Mouse (Mus musculus): Measurements from ENCODE around the gene Ech1. TPM values are rescaled to one million over a fixed set of nuclear protein-coding genes. Genes with fewer than 3 reads are reported as not detected.

Gene Ech1
- polyA plus RNA-seq, 3 experiments from 2014 or later = 190 to 267 (median 222) TPM

- ATAC-seq = no peak
Measured at GRCm38 (mm10) chr7:28863540-28863939, 38.5 kb downstream of the Ech1 start, which contains the start of gene Lgals7. Gene Lgals7 (plus strand): TSS chr7:28863853.

GRCm38 (mm10) chr7:28864288-28864750, 39.3 kb downstream of the Ech1 start:
- ATAC-seq = no peak

GRCm38 (mm10) chr7:28865481-28866300, 40.7 kb downstream of the Ech1 start:
- peak; percentile 94 for ATAC-seq

GRCm38 (mm10) chr7:28866769-28867507, 41.9 kb downstream of the Ech1 start:
- no peak for ATAC-seq

GRCm38 (mm10) chr7:28867508-28868340, 42.7 kb downstream of the Ech1 start:
- peak; percentile 33 for ATAC-seq

- no peak for ATAC-seq
Measured at GRCm38 (mm10) chr7:28870901-28871664, 46.1 kb downstream of the Ech1 start.

GRCm38 (mm10) chr7:28874565-28874964, 49.5 kb downstream of the Ech1 start:
- no peak for ATAC-seq

GRCm38 (mm10) chr7:28876099-28876498, 51.1 kb downstream of the Ech1 start:
- no peak for ATAC-seq

GRCm38 (mm10) chr7:28877155-28877554, 52.1 kb downstream of the Ech1 start:
- no peak for ATAC-seq

GRCm38 (mm10) chr7:28877856-28878255, 52.8 kb downstream of the Ech1 start:
- ATAC-seq = no peak

- ATAC-seq = no peak
Measured at GRCm38 (mm10) chr7:28879606-28880005, 54.6 kb downstream of the Ech1 start.

- ATAC-seq = no peak
Measured at GRCm38 (mm10) chr7:28880554-28880953, 55.5 kb downstream of the Ech1 start.

- no peak for ATAC-seq
Measured at GRCm38 (mm10) chr7:28881199-28881598, 56.2 kb downstream of the Ech1 start, which contains the start of gene Capn12. Gene Capn12 (plus strand): TSS chr7:28881422.

Other genes starting within 250 kb of the Ech1 start
- gene Samd4b, start 227.1 kb upstream of the Ech1 start, polyA plus RNA-seq (2017; shearing (Covaris generic)) = 1 to 10 TPM; 6.4 to 9.8 (median 8.2) TPM
- gene Pak4, start 227.0 kb upstream of the Ech1 start, polyA plus RNA-seq (2017; shearing (Covaris generic)) = 1 to 10 TPM; 2.1 to 3.7 (median 2.6) TPM
- not detected for gene Acp7, start 193.9 kb upstream of the Ech1 start, polyA plus RNA-seq (2017; shearing (Covaris generic))
- 1 to 10 TPM in 2 of 3 experiments, under 1 TPM in 1; 0.93 to 4.4 (median 1.3) TPM for gene Fbxo27, start 132.4 kb upstream of the Ech1 start, polyA plus RNA-seq (2017; shearing (Covaris generic))
- 1 to 10 TPM; 1.4 to 9.9 (median 6.4) TPM for gene Fbxo17, start 108.4 kb upstream of the Ech1 start, polyA plus RNA-seq (2017; shearing (Covaris generic))
- 10 to 100 TPM; 55.8 to 67.1 (median 65.2) TPM for gene Mrps12, start 83.4 kb upstream of the Ech1 start, polyA plus RNA-seq (2017; shearing (Covaris generic))
- 10 to 100 TPM in 2 of 3 experiments, 1 to 10 TPM in 1; 9.1 to 13.2 (median 10.8) TPM for gene Sars2, start 83.2 kb upstream of the Ech1 start, polyA plus RNA-seq (2017; shearing (Covaris generic))
- not detected for gene Ccer2, start 69.0 kb upstream of the Ech1 start, polyA plus RNA-seq (2017; shearing (Covaris generic))
- 100 to 1,000 TPM in 1 of 3 experiments, 10 to 100 TPM in 2; 65.3 to 134 (median 90.9) TPM for gene Sirt2, start 58.5 kb upstream of the Ech1 start, polyA plus RNA-seq (2017; shearing (Covaris generic))
- gene Nfkbib, start 57.7 kb upstream of the Ech1 start, polyA plus RNA-seq (2017; shearing (Covaris generic)) = 10 to 100 TPM; 46.0 to 72.8 (median 53.3) TPM
- gene Rinl, start 36.2 kb upstream of the Ech1 start, polyA plus RNA-seq (2017; shearing (Covaris generic)) = 100 to 1,000 TPM; 216 to 294 (median 288) TPM
- 100 to 1,000 TPM; 171 to 386 (median 383) TPM for gene Hnrnpl, start 16.7 kb upstream of the Ech1 start, polyA plus RNA-seq (2017; shearing (Covaris generic))
- gene Lgals4, start 8.6 kb downstream of the Ech1 start, polyA plus RNA-seq (2017; shearing (Covaris generic)) = 10 to 100 TPM; 18.1 to 38.8 (median 20.9) TPM
- 1 to 10 TPM in 1 of 3 experiments, under 1 TPM in 1, not detected in 1; 0.46 to 5.6 TPM for gene Lgals7, start 38.6 kb downstream of the Ech1 start, polyA plus RNA-seq (2017; shearing (Covaris generic))
- under 1 TPM in 1 of 3 experiments, not detected in 2; 0.15 TPM for gene Capn12, start 56.2 kb downstream of the Ech1 start, polyA plus RNA-seq (2017; shearing (Covaris generic))
- 100 to 1,000 TPM in 1 of 3 experiments, 10 to 100 TPM in 2; 74.2 to 145 (median 93.4) TPM for gene Actn4, start 137.1 kb downstream of the Ech1 start, polyA plus RNA-seq (2017; shearing (Covaris generic))
- 100 to 1,000 TPM; 441 to 670 (median 588) TPM for gene Eif3k, start 156.6 kb downstream of the Ech1 start, polyA plus RNA-seq (2017; shearing (Covaris generic))
- 100 to 1,000 TPM in 2 of 3 experiments, 10 to 100 TPM in 1; 98.7 to 130 (median 111) TPM for gene Map4k1, start 156.8 kb downstream of the Ech1 start, polyA plus RNA-seq (2017; shearing (Covaris generic))

Measured in inflammation-experienced regulatory T-cells, adult 6 months (primary cell).